Mouse (Mus musculus): ENCODE results near the gene Gm5767.

- TF ChIP-seq POLR2A (IDR thresholded peaks at IDR 0.05; ENCODE audit: extremely low read depth, insufficient read depth, low read length) (no peak), CTCF (IDR thresholded peaks at IDR 0.05; ENCODE audit: low read depth, low read length) (no peak)
Observed at GRCm38 (mm10) chr16:8689979-8690656, 9.5 kb downstream of the Gm5767 start.
